Comparison of ENCODE assay signal across 8 mouse cellular contexts in genomic region chr10:71158940-71159675, GRCm38 (mm10). TPM values are rescaled to one million over a fixed set of nuclear protein-coding genes. Genes with fewer than 3 reads are reported as not detected.
DNase-seq lines count a peak whose midpoint lies in the region; ATAC-seq and TF ChIP-seq lines count a peak whose summit lies in the region.

No protein-coding gene starts in this region.

- peak; percentile 73 for ATAC-seq in forebrain, embryonic 11.5 days (replicated peaks; ENCODE audit: low FRiP score)
- ATAC-seq in heart, embryonic 14.5 days (ENCODE audit: insufficient number of reproducible peaks, insufficient read depth, low FRiP score, low read depth): peak; percentile 68
- peak; percentile 83 for ATAC-seq in kidney, postnatal 0 days (replicated peaks; ENCODE audit: low FRiP score, low read depth)

- no peak for TF ChIP-seq POLR2A in lung, adult 2 months (IDR thresholded peaks at IDR 0.05; ENCODE audit: borderline replicate concordance, extremely low read depth, low read depth, low read length)

- H3K4me1 ChIP-seq in forebrain, embryonic 11.5 days (replicated peaks; ENCODE audit: control insufficient read depth, insufficient read depth, low read length): no peaks in the 10 kb centered on the region
- H3K4me1 ChIP-seq in heart, embryonic 14.5 days (ENCODE audit: control insufficient read depth in 2 of 2, insufficient read depth in 2 of 2, low read length in 2 of 2): no peaks in the 10 kb centered on the region; a peak in 1 of 4 replicates
- H3K4me1 ChIP-seq in kidney, postnatal 0 days (replicated peaks; ENCODE audit: insufficient read depth, low read length): peaks cover 9% of the 10 kb centered on the region
- H3K4me1 ChIP-seq in lung, adult 2 months (ENCODE audit: control insufficient read depth, insufficient read depth, low read length): no peaks in the 10 kb centered on the region

- H3K4me2 ChIP-seq in forebrain, embryonic 11.5 days (ENCODE audit: low read depth, low read length, severe bottlenecking): peak overlapping the region; percentile 97
- H3K4me2 ChIP-seq in heart, embryonic 14.5 days (ENCODE audit: low read length): peak overlapping the region; percentile 93
- peak overlapping the region; percentile 78 for H3K4me2 ChIP-seq in kidney, postnatal 0 days (ENCODE audit: low read length)

- TF ChIP-seq CTCF in kidney, postnatal 0 days (IDR thresholded peaks at IDR 0.05; ENCODE audit: low read depth): no peak
- TF ChIP-seq CTCF in lung, adult 2 months (IDR thresholded peaks at IDR 0.05; ENCODE audit: insufficient read depth, low read length): no peak

- no peaks in the 10 kb centered on the region for H3K36me3 ChIP-seq in forebrain, embryonic 11.5 days (ENCODE audit: control insufficient read depth, insufficient read depth, low read length)
- H3K36me3 ChIP-seq in heart, embryonic 14.5 days (ENCODE audit: control insufficient read depth, insufficient read depth, low read length): no peaks in the 10 kb centered on the region
- H3K36me3 ChIP-seq in kidney, postnatal 0 days (ENCODE audit: insufficient read depth, low read length): no peaks in the 10 kb centered on the region

- H3K9ac ChIP-seq in forebrain, embryonic 11.5 days (ENCODE audit: low read length): peak overlapping the region; percentile 72
- H3K9ac ChIP-seq in heart, embryonic 14.5 days (ENCODE audit: low read length): peak overlapping the region; percentile 88
- peak overlapping the region; percentile 83 for H3K9ac ChIP-seq in kidney, postnatal 0 days (ENCODE audit: low read depth, low read length)

- no peaks in the 10 kb centered on the region for H3K9me3 ChIP-seq in forebrain, embryonic 11.5 days (ENCODE audit: control insufficient read depth, low read length)
- no peaks in the 10 kb centered on the region for H3K9me3 ChIP-seq in heart, embryonic 14.5 days (ENCODE audit: control insufficient read depth, low read length)
- H3K9me3 ChIP-seq in kidney, postnatal 0 days (replicated peaks; ENCODE audit: low read length): no peaks in the 10 kb centered on the region

- H3K4me3 ChIP-seq in forebrain, embryonic 11.5 days (ENCODE audit: low read depth, low read length): peak overlapping the region; percentile 62
- peak overlapping the region; percentile 79 to 86 for H3K4me3 ChIP-seq in heart, embryonic 14.5 days (ENCODE audit: control insufficient read depth in 1 of 2, insufficient read depth in 1 of 2, low read depth in 1 of 2, low read length in 2 of 2)
- H3K4me3 ChIP-seq in kidney, postnatal 0 days (replicated peaks; ENCODE audit: low read depth, low read length): peak overlapping the region; percentile 66
- peak overlapping the region; percentile 67 for H3K4me3 ChIP-seq in lung, adult 2 months (replicated peaks; ENCODE audit: extremely low read depth, low read depth, low read length)

- H3K27ac ChIP-seq in forebrain, embryonic 11.5 days (ENCODE audit: low read depth, low read length): no peak overlapping the region
- H3K27ac ChIP-seq in heart, embryonic 14.5 days (replicated peaks in 1 of 2; ENCODE audit: control insufficient read depth in 1 of 2, insufficient read depth in 1 of 2, low read depth in 2 of 2, low read length in 2 of 2): peak overlapping the region; percentile 70 to 75
- peak overlapping the region; percentile 92 for H3K27ac ChIP-seq in kidney, postnatal 0 days

- H3K27me3 ChIP-seq in forebrain, embryonic 11.5 days (ENCODE audit: control insufficient read depth, insufficient read depth, low read length): peaks cover 6% of the 10 kb centered on the region; the same call in 1 of the 2 replicates
- H3K27me3 ChIP-seq in heart, embryonic 14.5 days (ENCODE audit: control insufficient read depth, insufficient read depth, low read length): 0 out of 2 replicates have a peak, but pooled peaks cover 4% of the 10 kb centered on the region
- no peaks in the 10 kb centered on the region for H3K27me3 ChIP-seq in kidney, postnatal 0 days (ENCODE audit: insufficient read depth, low read length)

- peak; percentile 81 for DNase-seq in 3134 (ENCODE audit: extremely low read depth, insufficient read length, low spot score)
- DNase-seq in adipocyte (ENCODE audit: low spot score): peak; percentile 50
- peak; percentile 76 for DNase-seq in forebrain, embryonic 11.5 days (ENCODE audit: low spot score)
- peak; percentile 90 for DNase-seq in kidney, postnatal 0 days (ENCODE audit: low spot score)
- peak; percentile 48 for DNase-seq in lung, adult 2 months
- DNase-seq in ovary, postnatal 36 days (ENCODE audit: low spot score): peak; percentile 49
- no peak for DNase-seq in spleen, postnatal 10 days (ENCODE audit: low spot score in 2 of 2)

- under 1% methylated on average over 54 of the region's 65 CpGs for WGBS in forebrain, embryonic 11.5 days
- WGBS in heart, embryonic 14.5 days: under 1% methylated on average over 50 of the region's 65 CpGs
- under 1% methylated on average over 58 of the region's 65 CpGs for WGBS in kidney, postnatal 0 days
- whole genome bisulfite sequencing in lung, adult 2 months: 1% methylated on average over 58 of the region's 65 CpGs

RNA-seq across cellular contexts. Expression of gene Bicc1, which starts 0.4 kb away (rescaled TPM):
- 6.5 and 7.0 TPM in 2 replicates for polyA plus RNA-seq in forebrain, embryonic 11.5 days (2014; fragmentation: Nextera tagmentation; extraction: Ambion mirVana)
- polyA plus RNA-seq in heart, embryonic 14.5 days (2014; fragmentation: Nextera tagmentation; extraction: Ambion mirVana): 24.7 and 25.9 TPM in 2 replicates
- polyA plus RNA-seq in kidney, postnatal 0 days (2015; fragmentation: Nextera tagmentation; extraction: Ambion mirVana): 65.7 and 71.7 TPM in 2 replicates
- polyA plus RNA-seq in lung, adult 2 months (2012; rRNA removed): 22.8 and 23.5 TPM in 2 replicates

Comparison
In these comparisons a context has a peak if more than half of its experiments do, and no peak if none do; other contexts are left out.
1. DNase-seq: peak in 3134 (single experiment), adipocyte (single experiment), forebrain, embryonic 11.5 days (single experiment), kidney, postnatal 0 days (single experiment), lung, adult 2 months (single experiment) and ovary, postnatal 36 days (single experiment); none in spleen, postnatal 10 days (0 of 2).
2. Peak in every context shown above with its lines, with median percentiles within 50 percentile points of each other: ATAC-seq, H3K4me2 ChIP-seq, H3K4me3 ChIP-seq and H3K9ac ChIP-seq.